Mouse (Mus musculus) 416B (cell line): ENCODE results near the gene Trim44.

Experiments used
- DNase-seq: peaks from one replicate; pipeline ENCODE4 v3.0.0; 2011; ENCODE audit warnings: low read depth

The Trim44 gene

DNA sequence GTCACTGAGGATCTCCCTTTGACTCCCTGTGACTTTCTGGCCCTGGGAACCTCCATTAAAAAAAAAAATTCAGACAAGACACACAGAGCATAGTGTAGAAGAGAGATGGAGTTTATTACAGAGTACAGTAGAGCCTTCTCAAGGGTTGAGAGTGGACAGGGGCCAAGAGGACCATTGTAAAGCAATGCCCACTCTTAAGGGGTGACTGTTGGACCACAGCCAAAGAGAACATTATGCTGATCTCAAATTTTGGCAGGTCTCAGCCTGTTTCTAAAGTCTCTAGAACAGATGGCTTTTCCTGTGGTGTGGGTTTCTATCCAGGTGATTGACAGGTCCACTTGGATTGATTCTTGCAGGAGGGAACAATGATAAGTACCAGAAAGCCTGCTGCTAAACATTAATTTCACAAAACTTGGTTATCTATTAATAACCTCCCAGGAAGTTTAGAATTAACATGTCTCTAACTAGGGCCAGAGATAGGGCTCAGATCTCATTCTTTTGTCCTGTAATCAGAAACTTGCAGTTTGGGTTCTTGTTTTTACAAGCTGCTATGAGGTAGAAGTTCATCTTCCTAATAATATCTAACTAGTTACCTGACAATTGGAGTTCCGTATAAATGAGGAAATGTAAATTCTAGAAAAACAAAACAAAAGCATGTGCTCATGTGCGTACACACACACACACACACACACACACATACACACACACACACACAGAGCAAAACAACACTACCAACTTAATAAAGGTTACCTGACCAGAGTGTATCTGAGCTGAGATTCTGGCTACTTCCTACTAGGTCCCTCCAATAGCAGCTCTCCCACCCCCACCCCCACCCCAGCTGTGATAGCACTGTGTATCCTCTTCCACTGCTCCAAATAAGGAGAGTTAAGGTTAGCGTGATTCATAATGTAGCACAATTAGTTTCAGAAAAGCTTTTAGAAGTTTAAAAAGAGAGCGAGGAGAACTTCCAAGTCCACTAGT lies 1.0 kb downstream of the Trim44 start:
- no peak for DNase-seq

DNA sequence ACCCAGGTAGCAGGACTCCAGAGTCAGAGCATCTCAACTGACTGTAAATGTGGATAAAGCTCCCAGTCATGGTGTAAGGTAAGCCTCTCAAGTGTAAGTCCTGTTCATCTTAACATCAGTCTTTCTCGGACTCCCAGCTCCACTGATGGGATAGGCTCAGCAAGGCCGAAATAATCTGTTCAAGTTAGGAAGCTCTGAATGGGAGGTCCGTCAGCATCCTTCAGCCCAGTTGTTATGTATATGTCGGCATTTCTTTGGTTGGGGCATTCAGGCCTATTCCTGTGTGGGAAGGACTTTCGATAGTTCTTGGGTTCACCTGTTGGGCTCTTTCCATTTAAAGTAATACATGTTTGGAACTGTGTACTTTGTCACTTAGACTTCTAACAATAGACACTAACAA lies 3.6 kb downstream of the Trim44 start:
- DNase-seq = no peak

DNA sequence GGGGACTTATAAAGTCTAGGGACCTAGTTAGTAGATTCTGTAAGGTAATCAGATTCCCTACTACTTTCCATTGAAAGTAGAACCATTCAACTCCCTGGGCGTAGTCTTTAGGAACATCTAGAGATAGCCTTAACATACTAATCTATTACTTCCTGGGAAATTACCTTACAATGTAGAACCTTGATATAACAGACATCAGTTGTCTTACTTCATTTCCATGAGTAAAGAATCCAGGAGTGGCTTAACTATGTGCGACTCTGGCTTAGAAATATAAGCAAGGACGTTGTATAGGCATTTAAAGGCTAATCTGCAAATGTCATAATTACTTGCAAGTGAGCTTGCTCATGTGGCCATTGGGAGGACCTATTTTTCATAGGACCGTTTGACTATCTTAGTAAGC lies 4.3 kb downstream of the Trim44 start:
- no peak for DNase-seq

DNA sequence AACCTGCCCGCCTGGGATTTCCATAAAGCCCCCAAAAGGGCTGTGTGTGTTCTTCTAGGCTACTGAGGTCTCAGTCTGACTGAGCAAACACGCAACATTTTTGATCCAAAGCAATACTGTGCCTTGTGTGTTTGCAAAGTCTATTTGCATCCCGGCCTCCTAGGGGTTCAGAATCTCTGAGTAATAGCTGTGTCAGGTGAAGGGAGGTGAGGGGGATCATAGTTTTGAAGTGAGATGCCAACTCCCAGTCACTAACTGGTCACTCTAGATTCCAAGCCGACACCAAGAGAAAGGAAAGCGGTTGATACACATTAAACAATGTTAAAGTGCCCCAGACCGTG lies 6.3 kb downstream of the Trim44 start:
- no peak for DNase-seq

DNA sequence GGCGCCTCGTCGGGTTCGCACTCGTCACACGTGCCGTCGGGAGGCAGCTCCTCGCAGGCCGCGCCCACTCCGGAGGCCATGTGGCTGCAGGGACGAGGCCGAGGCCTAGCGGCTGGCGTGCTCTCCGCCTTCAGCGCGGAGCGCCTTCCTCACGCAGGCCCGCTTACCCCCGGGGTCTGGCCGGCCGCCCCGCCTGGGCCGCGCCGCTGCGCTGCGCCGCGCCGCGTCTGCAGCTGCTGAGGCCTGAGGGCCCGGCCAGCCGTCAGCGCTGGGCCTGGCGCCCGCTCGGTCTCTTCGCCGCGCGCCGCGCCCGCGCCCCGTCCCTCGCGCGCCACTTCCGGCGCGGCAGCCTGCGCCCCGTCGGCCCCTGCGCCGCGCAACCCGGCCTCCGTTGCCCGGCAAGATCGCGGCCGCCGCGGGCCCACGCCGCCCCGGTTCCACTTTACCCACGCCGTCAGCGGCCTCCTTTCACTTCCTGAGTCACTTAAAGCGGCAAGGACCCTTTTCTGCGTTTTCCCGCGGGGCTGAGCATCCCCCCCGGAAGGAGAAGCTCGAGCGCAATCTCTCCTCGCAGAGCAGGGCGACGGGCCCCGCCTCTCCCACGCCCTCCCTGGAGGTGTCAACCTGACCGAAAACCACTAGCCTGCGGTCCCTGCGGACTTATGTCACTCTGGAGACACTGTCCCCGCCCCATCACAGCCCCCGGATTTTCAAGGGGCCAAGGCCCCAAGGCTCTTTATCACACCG lies 6.8 kb downstream of the Trim44 start:
- DNase-seq = peak; percentile 90

DNA sequence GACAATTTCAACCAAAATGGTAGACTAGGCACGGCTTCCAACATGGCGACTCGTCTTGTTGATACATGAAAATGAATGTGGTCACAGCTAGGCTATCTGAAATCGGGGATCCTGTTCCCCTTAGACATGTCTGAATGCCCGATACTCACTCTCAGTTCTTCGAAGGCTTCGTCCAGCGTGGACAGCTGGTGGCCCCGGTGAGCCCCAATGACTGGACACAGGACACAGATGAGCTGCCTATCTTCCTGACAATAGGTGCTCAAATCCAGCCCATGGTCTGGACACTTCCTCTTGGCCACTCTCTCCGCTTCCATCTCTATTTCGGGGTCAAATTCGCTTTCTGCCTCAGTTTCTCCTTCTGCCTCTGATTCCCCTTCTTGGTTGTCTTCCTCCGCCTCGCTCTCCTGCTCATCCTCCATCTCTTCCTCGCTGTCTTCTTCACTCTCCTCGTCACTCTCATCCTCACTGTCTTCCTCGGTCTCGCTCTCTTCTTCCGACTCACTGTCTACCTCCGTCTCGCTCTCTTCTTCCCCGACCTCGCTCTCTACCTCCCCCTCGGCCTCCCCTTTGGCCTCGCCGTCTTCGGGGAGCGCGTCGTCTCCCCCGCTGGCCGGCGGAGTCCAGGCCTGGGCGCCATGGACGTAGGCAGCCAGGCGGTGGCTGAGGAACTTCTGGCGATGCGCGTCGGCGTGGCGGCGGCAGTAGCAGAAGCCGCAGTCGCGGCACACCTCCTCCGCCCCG lies 7.6 kb downstream of the Trim44 start:
- DNase-seq = no peak

DNA sequence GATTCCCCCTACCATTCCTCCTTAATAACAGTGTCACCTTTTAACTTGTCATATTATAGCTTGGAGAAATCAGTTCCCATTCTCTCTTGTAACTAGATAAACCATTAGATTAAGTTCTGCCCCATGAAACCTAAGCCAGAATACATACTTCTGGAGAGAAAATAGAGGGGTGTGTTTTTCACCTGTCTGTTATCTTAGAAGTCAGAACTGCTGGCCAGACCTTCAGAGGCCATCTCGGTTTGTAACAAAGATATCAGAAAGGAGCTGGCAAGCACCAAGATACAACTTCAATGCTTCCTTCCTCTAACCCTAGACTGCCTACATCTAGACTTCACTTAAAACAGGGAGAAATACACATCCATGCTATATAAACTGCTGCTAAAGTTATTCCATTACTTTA lies 11.1 kb downstream of the Trim44 start:
- DNase-seq = no peak

DNA sequence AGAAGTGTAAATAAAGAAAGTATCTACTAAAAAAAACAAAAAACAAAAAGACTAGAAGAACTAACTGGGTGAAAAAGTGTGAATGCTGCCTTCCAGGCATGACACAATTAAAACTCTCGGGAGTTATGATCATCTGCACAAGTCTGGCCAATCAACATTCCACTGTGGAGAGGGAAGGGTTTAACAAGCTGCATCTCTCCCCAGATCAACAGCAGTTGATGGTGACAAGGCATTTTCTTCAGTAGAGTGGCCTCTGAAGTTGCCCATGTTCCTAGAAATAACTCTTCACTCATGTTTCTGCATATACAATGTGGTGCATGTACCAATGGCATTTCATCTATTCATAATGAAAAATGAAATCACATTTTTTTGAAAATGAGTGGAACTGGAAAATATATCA lies 14.2 kb downstream of the Trim44 start:
- DNase-seq = no peak

DNA sequence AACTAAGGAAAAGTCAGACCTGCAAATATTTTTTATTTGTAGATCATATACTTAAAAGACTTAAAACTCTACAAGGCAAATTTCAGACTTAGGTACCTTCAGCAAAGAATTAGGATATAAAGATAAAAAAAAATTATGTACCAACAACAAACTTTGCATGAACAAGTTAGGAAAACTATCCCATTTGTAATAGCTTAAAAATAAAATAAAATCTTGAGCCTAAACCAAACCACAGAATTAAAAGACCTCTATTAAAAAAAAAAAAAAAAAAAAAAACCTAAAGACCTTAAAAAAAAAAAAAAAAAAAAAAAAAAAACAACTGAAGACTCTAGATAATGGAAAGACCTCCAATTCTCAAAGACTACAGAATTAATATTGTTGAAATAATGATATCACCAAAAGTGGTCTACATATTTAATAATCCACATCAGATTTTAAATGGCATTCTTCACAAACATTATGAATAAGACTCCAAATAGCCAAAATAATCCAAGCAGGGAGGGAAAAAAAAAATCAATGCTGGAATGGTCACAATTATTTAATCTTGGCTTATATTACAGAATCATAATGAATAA lies 22.2 kb downstream of the Trim44 start:
- no peak for DNase-seq

DNA sequence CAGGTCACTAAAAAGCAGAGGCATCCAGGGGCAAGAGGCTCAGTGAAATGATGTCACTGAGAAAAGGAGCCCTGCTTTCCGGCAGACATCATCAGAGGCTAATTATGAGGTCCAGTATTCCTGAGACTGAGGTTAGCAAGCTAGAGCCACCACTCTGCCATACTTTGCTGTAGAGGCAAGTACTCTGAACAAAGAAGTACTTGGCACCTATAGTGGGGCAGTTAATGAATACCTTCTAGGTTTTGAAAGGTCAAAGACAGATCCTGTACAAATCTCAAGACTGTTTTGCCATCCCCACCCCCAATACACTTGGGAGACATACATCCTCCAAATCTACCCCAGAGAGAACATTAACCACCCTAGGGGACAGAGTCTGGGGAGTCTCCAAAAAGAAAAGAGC lies 23.1 kb downstream of the Trim44 start:
- DNase-seq = no peak

DNA sequence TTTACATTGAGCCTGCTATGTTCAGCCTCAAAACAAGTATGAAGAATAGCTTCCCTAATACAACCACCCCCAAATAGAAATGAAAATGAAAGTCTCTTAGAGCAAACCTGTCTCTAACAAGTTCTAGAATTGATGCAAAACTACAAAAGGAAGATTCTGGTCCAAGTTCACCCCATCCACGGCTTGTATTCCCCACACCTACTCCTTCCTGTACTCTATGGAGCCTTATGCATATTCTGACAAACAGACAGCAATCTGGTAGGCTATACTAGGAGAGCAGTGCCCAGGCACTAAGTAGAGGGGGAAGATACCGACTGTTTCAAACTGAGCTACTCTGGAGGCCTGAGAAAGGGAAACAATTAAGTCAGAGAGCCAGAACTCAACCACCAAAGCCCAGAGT lies 23.6 kb downstream of the Trim44 start:
- DNase-seq = no peak

DNA sequence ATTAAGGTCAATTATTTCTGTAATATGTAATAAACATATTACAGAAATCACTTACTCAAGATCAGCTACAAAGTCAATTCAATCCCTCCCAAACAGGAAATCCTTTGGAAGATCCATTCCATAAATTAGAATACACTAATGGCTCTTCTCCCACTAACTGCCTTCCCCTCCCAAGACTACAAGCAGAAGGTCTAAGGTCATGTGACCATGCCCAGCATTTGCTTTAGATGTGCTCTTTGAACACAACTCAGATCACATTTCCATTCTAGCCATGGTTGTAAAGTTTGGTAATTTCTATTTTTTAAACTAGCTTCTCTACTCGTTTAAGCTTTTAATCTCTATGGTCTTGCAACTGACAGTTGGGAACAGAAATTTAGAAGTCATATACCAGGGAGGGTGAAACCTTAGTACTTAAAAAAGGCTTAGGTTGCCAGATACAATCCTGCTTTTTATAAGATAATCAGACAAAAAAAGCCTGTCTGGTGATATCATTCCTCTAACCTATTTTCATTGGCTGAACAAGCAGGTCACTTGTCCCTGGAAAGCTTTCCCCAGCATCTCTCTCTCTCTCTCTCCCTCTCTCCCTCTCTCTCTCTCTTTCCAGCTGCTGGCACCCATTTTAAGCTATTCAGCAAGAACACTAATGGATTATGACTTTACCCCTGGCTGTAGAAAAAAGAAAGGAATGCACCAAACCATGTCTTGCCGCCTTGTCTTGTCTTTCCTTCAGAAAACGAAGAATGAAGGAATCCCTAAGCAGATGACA lies 24.4 kb downstream of the Trim44 start:
- DNase-seq = no peak

DNA sequence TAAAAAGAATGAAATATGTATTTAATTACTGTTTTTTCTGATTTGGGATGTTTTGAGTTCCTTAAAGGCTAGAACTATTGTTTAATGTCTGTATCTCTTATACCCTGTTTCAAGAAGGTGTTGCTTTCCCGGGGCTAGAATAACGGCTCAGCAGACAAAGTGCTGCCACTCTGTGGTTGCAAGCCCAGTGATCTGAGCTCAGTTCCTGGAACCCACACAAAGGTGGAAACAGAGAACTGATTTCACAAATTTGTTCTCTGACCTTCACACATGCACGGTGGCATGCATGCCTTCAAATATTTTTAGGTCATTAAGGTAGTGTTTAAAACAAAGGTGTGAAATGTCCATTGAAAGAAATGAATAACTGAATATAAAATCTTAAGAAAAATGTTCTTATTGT lies 25.1 kb downstream of the Trim44 start:
- peak; percentile 28 for DNase-seq

DNA sequence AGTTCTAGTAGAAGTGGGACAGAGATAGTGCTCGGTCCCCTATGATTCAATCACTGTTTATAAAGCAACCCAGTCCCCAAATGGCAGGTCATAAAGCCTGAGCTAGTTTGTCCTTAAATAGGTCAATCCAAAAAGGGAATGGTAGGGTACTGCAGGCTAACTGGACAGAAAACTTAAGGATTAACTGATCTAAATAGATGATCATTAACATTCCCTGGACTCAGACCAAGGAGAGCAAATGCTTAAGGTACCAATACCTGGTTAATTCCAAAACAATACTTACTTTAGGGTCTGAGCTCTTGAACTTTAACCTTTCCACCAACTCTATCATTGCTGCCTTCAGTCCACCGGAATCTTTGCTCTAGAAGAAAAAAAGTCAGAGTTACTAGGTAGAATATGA lies 27.0 kb downstream of the Trim44 start:
- DNase-seq = no peak

DNA sequence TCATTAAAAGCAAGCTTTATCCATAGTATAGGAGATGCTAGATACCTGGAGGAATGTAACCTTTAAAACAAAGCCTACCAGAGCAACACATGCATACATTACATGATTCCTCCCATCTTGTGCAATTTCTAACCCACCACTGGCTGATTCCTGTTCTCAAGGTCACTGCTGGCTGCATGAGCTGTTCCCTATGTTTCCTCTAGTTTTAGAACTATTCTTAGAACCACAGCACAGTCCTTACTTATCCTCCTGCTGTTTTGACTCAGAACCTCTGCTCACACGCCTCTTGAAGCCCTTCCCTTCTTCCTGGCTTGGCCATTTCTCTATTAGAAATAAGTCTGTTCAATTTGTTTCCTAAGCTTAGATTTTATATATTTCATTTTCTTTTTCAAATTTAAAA lies 28.7 kb downstream of the Trim44 start:
- DNase-seq = peak; percentile 92

DNA sequence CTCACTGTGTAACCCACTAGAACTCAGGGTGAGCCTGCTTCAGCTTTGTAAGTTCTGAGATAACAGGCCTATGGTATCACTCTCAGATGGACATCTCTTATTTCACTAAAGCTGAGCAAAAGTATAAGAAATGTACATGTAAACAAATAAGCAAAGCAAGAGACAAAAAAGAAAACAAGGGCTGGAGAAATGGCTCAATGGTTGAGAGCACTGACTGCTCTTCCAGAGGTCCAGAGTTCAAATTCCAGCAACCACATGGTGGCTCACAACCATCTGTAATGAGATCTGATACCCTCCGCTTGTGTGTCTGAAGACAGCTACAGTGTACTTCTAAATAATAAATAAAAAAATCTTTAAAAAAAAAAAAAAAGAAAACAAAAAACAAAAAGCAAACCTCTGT lies 29.2 kb downstream of the Trim44 start:
- no peak for DNase-seq

DNA sequence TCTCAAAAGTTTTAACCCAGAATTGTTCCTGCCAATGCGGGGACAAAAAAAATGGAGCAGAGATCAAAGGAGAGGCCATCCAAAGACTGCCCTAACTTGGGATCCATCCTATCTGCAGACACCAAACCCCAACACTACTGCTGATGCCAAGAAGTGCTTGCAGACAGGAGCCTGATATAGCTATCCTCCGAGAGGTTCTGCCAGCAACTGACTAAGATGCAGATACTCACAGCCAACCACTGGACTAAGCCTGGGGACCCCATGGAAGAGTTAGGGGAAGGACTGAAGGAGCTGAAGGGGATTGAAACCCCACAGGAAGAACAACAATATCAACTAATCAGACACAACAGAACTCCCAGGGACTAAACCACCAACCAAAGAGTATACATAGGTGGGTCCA lies 30.3 kb downstream of the Trim44 start:
- no peak for DNase-seq

DNA sequence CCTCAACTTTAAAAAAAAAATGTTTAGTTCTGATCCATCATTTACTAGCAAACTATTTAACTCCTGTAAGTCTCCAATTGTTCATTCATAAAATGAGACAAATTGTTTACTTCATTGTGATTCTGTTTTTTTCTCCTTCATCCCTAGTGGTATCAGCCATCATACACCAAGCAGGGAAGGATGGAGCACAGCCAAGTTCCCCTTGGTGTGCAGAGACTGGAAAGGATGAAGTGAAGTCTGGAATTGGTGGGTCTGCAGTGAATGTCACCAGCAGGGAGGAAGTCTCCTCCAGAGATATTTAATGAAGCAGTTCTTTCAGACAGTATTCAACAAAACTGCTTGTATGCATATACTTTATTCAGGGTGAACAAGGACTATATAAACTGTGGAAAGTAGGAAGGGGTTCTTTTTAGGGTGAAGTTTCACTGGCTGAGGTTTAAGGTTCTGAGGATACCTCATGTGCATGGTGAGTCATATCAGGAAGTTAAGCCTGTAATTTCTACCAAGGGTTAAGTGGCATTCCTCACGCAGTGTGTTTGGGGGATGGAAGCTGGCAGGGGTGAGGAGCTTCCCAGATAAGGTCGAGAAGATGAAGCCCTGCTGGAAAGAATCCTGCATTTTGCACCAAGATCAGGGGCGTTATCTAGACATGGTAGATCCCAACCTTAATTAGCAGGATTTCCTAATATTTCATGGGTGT lies 34.1 kb downstream of the Trim44 start:
- peak; percentile 49 for DNase-seq

DNA sequence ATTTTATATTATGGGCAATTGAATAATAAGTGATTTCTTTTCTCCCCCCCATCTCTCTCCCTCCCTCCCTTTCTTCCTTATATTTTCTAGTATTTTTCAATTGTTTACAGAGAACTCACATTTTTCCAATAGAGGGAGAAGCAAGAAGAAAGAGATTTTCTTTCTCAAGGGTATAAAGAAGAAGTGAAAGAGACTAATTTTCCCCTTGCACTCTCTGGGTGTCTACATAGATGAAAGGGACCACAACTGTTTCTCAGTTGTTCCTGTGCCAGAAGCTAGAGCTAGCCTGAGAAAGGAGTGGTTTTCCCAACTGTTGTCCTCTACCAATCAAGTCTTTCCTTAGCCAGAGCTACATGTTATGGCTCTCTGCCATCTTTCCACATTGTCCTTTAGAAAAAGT lies 34.9 kb downstream of the Trim44 start:
- DNase-seq = no peak

DNA sequence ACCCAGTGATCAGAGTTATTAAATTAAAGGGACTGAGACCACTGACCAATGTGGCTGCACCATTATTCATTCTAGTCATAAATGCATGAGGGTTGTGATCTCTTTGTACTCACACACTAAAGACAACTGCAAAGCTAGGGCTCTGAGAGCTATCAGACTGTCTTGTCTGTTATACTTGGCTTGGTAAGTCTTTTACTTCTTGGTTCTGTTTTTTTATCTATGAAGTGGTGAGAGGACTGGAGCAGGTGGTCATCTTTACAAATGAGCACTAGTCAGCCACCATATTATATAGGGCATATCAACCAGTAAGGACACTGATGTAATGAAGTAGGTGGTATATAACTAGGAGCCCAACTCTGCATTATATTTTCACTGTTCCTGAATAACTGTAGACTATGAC lies 36.3 kb downstream of the Trim44 start:
- DNase-seq = no peak

DNA sequence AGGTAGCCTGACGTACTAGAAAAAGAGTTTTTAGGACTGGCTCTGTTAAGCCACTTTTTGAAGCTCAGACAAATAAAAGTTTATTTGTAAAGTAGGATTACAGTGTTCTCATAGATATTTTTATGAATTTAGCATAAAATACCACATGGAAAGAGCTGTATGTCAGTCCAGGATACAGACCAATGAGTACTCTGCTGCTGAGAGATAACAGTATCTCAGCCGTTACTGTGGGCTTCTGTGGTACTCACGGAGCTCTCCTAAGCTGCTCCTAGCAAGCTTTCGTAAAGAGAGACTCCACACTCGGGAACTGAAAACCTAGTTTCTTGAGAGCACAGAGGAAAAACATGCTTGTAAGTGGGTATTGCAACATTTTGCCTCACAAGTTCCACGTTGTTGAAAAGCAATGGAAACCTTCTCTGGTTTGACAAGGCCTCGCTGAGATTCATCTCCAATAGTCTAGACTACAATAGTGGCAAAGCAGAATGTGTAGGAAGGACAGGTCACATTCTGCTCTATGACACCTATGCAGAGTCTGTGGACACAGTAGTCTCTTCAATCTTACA lies 41.6 kb downstream of the Trim44 start:
- no peak for DNase-seq
